Mouse (Mus musculus) layer of hippocampus, postnatal 10 days (tissue): ENCODE measurements around the gene Olfr968. TPM values are rescaled to one million over a fixed set of nuclear protein-coding genes. Genes with fewer than 3 reads are reported as not detected.

Source experiments
- DNase-seq, 2 experiments: peaks; one replicate each; pipeline ENCODE4 v3.0.0; 2021; ENCODE audit warnings: low spot score in 2 of 2
- long read RNA-seq: library from polyadenylated mRNA; stranded (forward); transcript quantifications from one replicate; pipeline ENCODE4 v2.0.0, GENCODE M21; 2023
- total RNA-seq, 2 experiments: library from RNA; stranded (reverse); gene quantifications; 2 replicates each; pipeline ENCODE4 v1.2.3; 2021

Gene Olfr968
- total RNA-seq, result not detected
- long read RNA-seq, result 0 reads

DNA sequence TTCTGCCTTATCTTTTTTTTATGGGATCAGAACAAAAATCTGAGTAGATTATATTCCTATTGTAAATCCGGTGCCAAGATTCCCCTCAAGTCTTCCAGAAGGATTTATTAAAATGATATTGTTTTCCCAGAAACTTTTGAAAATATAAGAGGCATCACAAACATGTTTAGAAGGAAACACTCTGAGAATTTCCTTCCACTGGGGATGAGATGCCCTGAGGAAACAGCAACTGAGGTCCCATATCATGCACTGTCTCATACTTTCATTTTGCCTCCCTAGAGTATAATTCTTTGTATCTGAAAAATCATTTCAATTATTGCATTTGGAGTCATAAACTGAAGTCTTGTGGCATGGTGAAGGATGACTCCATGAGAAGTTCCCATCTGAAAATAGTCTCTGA lies at the start of gene Olfr968:
Gene Olfr968, minus strand, starts transcription at position 101 of the 400 bp plus-strand sequence.
- no peak for DNase-seq

DNA sequence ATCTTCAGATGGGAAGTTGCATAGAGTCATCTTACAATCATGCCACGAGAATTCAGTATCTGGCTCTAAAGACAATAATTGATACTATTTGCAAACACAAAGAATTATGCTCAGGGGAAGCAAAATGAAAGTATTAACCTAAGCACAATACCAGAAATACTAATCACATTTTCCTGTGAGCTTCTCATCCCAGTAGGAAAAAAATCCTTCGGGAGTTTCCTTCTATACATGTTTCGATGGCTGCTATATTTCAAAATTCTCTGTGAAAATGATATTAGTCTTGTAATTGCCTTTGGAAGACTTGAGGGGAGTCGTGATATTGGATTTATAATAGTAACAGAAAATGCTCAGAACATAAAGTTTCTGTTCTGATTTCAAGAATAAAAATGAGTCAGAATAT lies 25.5 kb upstream of the Olfr968 start, which contains the start of gene Olfr970:
Gene Olfr970, plus strand, starts transcription at position 301 of the 400 bp plus-strand sequence.
- DNase-seq, result no peak

DNA sequence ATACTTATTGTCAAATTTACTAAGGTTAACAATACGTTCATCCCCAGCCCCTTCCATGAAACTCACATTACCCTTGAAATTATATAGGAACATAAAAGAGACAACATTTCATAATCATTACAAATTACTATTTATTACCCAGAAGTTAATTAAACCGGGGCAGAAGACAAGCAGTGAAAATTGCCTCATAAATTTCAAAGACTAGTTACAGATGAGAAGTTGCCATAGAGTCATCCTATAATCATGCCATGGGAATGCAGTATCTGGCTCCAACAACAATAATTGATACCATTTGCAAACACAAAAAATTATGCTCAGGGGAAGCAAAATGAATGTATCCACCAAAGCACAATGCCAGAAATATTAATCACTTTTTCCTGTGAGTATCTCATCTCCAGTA lies 7.5 kb upstream of the Olfr968 start, which contains the start of gene Olfr969:
Gene Olfr969, plus strand, starts transcription at position 388 of the 400 bp plus-strand sequence.
- DNase-seq, result no peak

DNA sequence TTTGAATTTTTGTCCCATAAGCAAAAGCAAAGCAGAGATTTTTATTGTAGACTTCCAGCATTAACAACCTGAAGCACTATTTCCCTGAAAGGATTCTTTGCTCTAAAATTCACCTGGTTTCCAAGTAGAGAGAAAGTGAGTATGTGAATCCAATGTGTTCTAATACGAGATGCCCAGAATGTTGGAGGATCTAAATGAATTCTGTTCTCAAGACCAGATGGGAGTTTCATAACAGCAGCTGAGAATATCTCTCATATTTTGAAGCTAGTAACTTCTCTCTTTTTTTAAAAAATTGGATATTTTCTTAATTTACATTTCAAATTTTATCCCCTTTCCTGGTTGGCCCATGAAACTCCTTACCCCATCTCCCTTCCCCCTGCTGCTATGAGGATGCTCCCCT lies 36.6 kb downstream of the Olfr968 start:
- no peak for DNase-seq

DNA sequence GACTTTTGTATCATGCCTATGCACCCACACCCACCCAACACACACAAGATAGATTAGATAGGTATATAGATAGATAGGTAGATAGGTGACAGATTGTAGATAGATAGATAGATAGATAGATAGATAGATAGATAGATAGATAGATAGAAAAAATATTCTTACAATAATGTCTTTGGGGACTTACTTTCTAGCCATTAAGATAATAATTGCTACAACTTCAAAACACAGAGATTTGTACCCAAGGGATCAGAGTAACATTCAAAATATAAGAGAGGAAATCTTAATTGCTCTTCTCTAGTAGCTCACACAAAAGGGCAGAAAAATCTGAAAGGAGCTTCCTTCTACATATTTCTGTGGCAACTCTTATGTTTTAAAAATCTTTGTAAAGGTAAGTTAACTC lies 37.1 kb downstream of the Olfr968 start, which contains the start of gene Olfr967:
Gene Olfr967, plus strand, starts transcription at position 301 of the 400 bp plus-strand sequence.
- no peak for DNase-seq

DNA sequence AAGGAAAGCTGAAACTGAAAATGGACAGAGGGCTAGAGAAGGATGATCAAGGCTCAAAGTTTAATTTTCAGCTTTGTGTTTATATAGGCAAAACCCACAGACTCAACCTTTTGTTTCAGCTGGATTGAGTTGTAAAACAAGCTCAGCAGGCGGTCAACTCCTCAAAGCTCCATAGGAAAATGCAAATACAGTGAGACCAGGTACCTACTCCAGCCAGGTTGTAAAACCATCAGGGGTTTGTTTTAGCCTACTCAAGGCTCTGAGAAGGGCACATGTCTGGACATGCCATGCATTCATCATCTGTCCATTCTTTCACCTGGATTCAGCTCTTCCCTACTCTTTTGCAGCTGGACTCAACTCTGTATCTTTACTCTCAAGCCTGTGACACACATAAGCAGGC lies 42.3 kb downstream of the Olfr968 start:
- DNase-seq, result no peak

DNA sequence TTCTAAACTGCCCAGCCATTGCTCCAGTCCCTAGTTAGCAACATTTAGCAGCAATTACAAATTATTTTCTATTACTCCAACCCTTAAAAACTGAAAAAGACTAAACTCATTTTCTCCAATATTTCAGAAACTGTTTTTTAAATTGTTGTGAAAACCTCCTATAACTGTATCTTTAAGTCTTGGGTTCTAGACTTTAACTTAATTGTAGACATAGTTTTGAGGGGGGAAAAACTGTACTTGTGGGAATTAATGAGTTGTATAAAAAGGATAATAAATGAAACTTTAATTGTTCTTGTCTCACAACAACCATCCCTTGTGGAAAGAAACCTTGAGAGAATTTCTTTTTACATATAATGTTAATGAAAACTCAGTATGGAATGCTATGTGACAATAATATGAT lies 52.4 kb downstream of the Olfr968 start, which contains the start of gene Olfr150:
Gene Olfr150, plus strand, starts transcription at position 301 of the 400 bp plus-strand sequence.
- no peak for DNase-seq

Other genes with a start within 250 kb of the Olfr968 start
- not detected for gene Olfr958, start 229.2 kb downstream of the Olfr968 start, total RNA-seq
- not detected for gene Olfr959, start 207.7 kb downstream of the Olfr968 start, total RNA-seq
- 10 to 100 TPM; 28.2 to 34.9 TPM for gene AW551984, start 178.8 kb downstream of the Olfr968 start, total RNA-seq
- gene Olfr148, start 172.6 kb downstream of the Olfr968 start, total RNA-seq, result not detected
- gene Olfr960, start 161.9 kb downstream of the Olfr968 start, total RNA-seq, result not detected
- not detected for gene Olfr961, start 138.2 kb downstream of the Olfr968 start, total RNA-seq
- gene Olfr963, start 116.0 kb downstream of the Olfr968 start, total RNA-seq, result not detected
- gene Olfr149, start 76.1 kb downstream of the Olfr968 start, total RNA-seq, result not detected
- gene Olfr965, start 71.9 kb downstream of the Olfr968 start, total RNA-seq, result not detected
- not detected for gene Olfr150, start 52.3 kb downstream of the Olfr968 start, total RNA-seq
- not detected for gene Olfr967, start 37.0 kb downstream of the Olfr968 start, total RNA-seq
- gene Olfr969, start 7.7 kb upstream of the Olfr968 start, total RNA-seq, result not detected
- not detected for gene Olfr970, start 25.6 kb upstream of the Olfr968 start, total RNA-seq
- gene Olfr971, start 53.6 kb upstream of the Olfr968 start, total RNA-seq, result not detected
- gene Olfr972, start 83.2 kb upstream of the Olfr968 start, total RNA-seq, result not detected
- not detected for gene Olfr229, start 124.1 kb upstream of the Olfr968 start, total RNA-seq
- not detected for gene Olfr974, start 154.2 kb upstream of the Olfr968 start, total RNA-seq
- not detected for gene Olfr975, start 168.8 kb upstream of the Olfr968 start, total RNA-seq
- not detected for gene Olfr976, start 177.9 kb upstream of the Olfr968 start, total RNA-seq
- gene Olfr978, start 208.9 kb upstream of the Olfr968 start, total RNA-seq, result not detected
- gene Olfr979, start 220.2 kb upstream of the Olfr968 start, total RNA-seq, result not detected
- not detected for gene Olfr980, start 226.3 kb upstream of the Olfr968 start, total RNA-seq
- not detected for gene Olfr981, start 238.2 kb upstream of the Olfr968 start, total RNA-seq